Mouse (Mus musculus) neural tube, embryonic 14.5 days (tissue): Measurements from ENCODE around the gene Ehhadh. TPM values are rescaled to one million over a fixed set of nuclear protein-coding genes. Genes with fewer than 3 reads are reported as not detected.
A peak's percentile ranks its signal among the peaks of the same experiment; 100 is the strongest.
"Not testable (repeated sequence)": the region's sequence is repeated elsewhere in the genome, so short reads cannot be mapped to it uniquely, and the experiment has no call there.

Source experiments
- ATAC-seq: fragments of 200-750 bp; cut with Nextera tagmentation; 2 replicates; pipeline ENCODE4 v1.8.0; 2017; ENCODE audit warnings: low read depth, mild to moderate bottlenecking, moderate TSS enrichment, moderate library complexity
- H3K27ac ChIP-seq: fragments of 300-500 bp; sonication (generic); 2 replicates; pipeline ENCODE4 v1.5.1; 2014; ENCODE audit warnings: low read depth, mild to moderate bottlenecking, control low read depth, low read length, moderate library complexity, mixed read lengths
- H3K27me3 ChIP-seq: fragments of 300-500 bp; sonication (generic); 2 replicates; pipeline ENCODE4 v1.6.1; 2014; ENCODE audit warnings: low read length; ENCODE audit not compliant: control insufficient read depth, insufficient read depth
- H3K36me3 ChIP-seq: fragments of 300-500 bp; sonication (generic); 2 replicates; pipeline ENCODE4 v1.6.1; 2014; ENCODE audit warnings: low read length, mixed read lengths; ENCODE audit not compliant: control insufficient read depth, insufficient read depth
- H3K4me1 ChIP-seq: fragments of 300-500 bp; sonication (generic); 2 replicates; pipeline ENCODE4 v1.6.1; 2014; ENCODE audit warnings: low read length; ENCODE audit not compliant: control insufficient read depth, insufficient read depth
- H3K4me2 ChIP-seq: fragments of 300-500 bp; sonication (generic); 2 replicates; pipeline ENCODE4 v1.6.1; 2014; ENCODE audit warnings: mild to moderate bottlenecking, low read depth, low read length, control low read depth
- H3K4me3 ChIP-seq: fragments of 300-500 bp; sonication (generic); 2 replicates; pipeline ENCODE4 v1.5.1; 2014; ENCODE audit warnings: low read depth, low read length, control low read depth, mixed read lengths
- H3K9ac ChIP-seq: fragments of 300-500 bp; sonication (generic); replicated peaks from 2 replicates; pipeline ENCODE4 v1.6.1; 2014; ENCODE audit warnings: low read depth, mild to moderate bottlenecking, control low read depth, low read length, mixed read lengths
- H3K9me3 ChIP-seq: fragments of 300-500 bp; sonication (generic); 2 replicates; pipeline ENCODE4 v1.6.1; 2016; ENCODE audit warnings: low read length; ENCODE audit not compliant: control insufficient read depth
- WGBS: fragments of 180-500 bp; shearing (Covaris S2); extraction: QIAGEN DNeasy Blood & Tissue Kit; methylation state at CpG from one replicate; pipeline ENCODE4 v1.1.7; 2014; 5-methylcytosine and 5-hydroxymethylcytosine counted together
- polyA plus RNA-seq: library from polyadenylated mRNA; unstranded; fragments of >200 nt; fragmentation: Nextera tagmentation; extraction: Ambion mirVana; gene quantifications from 2 replicates; pipeline ENCODE4 v1.2.1, GENCODE M21; 2014

Gene Ehhadh
- polyA plus RNA-seq, 1 experiment from 2014 or later = 2.0 TPM

DNA sequence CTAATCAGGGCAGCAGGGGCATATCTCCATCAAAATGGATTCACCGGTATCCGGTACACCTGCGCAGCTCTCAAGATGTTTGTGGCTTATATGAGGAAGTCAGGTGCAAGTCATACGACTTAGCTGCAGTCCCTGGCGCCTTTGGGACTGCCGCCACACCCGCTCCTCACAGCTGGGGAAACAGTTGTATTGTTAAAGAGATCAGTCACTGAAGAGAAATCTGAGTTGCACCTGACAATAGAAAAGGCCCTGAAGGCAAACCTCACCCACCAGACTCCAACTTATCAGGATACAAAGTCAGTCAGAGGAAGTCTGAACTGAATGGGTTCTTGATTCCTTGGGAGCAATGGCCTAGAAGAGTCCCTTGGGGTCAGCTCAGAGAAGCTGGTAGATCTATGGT, 20.2 kb upstream of the Ehhadh start:
- not testable (repeated sequence) for ATAC-seq, H3K27ac ChIP-seq, H3K4me3 ChIP-seq, H3K9me3 ChIP-seq, H3K4me2 ChIP-seq, H3K27me3 ChIP-seq, H3K4me1 ChIP-seq, H3K9ac ChIP-seq, H3K36me3 ChIP-seq
- WGBS = 89% methylated on average over 7 of the region's 7 CpGs

DNA sequence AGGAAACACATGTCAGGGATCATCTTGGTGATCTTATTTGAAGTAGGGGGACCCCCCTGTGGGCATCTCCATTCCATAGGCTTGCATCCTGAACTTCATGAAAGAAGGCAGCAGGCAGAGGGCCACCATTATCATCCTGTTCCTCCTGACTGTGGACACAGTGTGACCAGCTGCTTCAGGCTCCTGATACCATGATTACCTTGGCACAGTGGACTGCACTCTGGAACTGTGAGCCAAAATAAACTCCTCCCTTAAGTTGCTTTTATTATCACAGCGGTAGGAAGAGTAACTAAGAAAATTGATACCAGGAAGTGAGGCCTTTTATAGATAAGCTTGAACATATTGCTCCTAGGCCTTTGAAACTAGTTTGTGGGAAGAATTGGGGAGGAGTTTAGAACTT, 19.3 kb upstream of the Ehhadh start:
- H3K9me3 ChIP-seq = no peaks in the 10 kb centered on the region
- 95% methylated on average over 1 of the region's 1 CpGs for WGBS
- H3K4me2 ChIP-seq = no peak overlapping the region
- ATAC-seq = no peak
- H3K27ac ChIP-seq = no peak overlapping the region
- no peaks in the 10 kb centered on the region; the same call in 1 of the 2 replicates for H3K36me3 ChIP-seq
- no peak overlapping the region for H3K9ac ChIP-seq
- H3K4me1 ChIP-seq = no peaks in the 10 kb centered on the region
- no peaks in the 10 kb centered on the region for H3K27me3 ChIP-seq
- H3K4me3 ChIP-seq = no peak overlapping the region

DNA sequence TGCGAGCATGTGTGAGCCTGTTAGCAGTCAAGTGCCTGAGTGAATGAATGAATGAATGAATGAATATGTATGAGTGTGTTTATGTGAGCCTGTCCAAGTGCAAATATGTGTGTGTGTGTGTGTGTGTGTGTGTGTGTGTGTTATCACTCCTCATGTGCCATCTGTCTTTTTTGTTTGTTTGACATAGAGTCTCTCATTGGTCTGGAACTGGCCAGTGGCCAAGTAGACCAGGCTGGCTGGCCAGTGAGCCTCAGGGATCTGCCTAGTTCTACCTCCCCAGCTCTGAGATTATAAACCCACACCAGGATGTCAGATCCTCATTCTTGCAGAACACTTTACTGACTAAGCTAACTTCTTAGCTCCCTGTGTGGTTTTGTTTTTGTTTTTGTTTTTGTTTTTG, 16.7 kb upstream of the Ehhadh start:
- H3K9me3 ChIP-seq = no peaks in the 10 kb centered on the region
- H3K4me1 ChIP-seq = no peaks in the 10 kb centered on the region
- H3K27ac ChIP-seq = no peak overlapping the region
- peaks cover 8% of the 10 kb centered on the region; the same call in 1 of the 2 replicates for H3K36me3 ChIP-seq
- ATAC-seq = no peak
- no peaks in the 10 kb centered on the region for H3K27me3 ChIP-seq
- WGBS = 90% methylated on average over 1 of the region's 1 CpGs
- no peak overlapping the region for H3K4me3 ChIP-seq
- no peak overlapping the region for H3K9ac ChIP-seq
- H3K4me2 ChIP-seq = no peak overlapping the region

DNA sequence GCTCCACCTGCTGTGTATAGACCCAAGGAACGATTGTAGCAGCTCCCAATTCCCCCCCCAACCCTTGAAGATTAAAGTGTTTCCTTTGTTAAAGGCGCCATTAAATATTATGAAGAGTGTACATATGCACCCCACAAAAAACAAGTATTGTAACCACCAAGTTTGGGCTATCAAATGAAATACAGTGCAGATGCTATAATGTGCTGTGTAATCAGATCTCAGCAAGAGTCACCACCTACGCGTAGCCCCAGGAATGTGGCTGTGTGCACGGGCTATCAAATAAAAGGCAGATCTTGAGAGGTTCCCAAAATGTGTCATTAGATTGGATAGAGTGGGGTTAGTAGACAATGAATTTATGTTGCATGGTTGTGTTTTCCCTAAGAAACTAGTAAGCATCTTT, 7.5 kb upstream of the Ehhadh start:
- peak overlapping the region; percentile 79 for H3K4me2 ChIP-seq
- peak overlapping the region; percentile 76; the same call in 1 of the 2 replicates for H3K9ac ChIP-seq
- H3K27me3 ChIP-seq = no peaks in the 10 kb centered on the region
- no peak overlapping the region for H3K27ac ChIP-seq
- no peaks in the 10 kb centered on the region for H3K9me3 ChIP-seq
- peaks cover 12% of the 10 kb centered on the region for H3K4me1 ChIP-seq
- no peaks in the 10 kb centered on the region; the same call in 1 of the 2 replicates for H3K36me3 ChIP-seq
- ATAC-seq = no peak
- peak overlapping the region; percentile 83 for H3K4me3 ChIP-seq
- 7% methylated on average over 5 of the region's 5 CpGs for WGBS

DNA sequence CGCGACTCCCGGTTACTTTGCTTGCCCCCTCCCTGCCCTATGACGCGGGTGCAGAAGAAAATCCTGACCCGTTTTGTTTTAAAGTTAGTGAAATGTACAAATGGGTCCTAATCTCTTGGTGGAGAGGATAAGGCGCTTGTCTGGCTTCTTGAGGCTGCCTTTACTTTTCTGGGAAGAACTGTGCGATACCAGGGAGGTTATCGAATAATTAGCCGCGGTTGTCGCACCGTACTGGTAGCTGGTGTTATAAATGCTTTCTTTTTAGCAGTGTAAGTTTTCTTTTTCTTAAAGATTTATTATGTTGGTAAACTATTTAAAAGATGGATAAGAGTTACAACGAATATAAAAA, 7.1 kb upstream of the Ehhadh start:
- no peaks in the 10 kb centered on the region; the same call in 1 of the 2 replicates for H3K36me3 ChIP-seq
- peak overlapping the region; percentile 76 for H3K9ac ChIP-seq
- H3K4me1 ChIP-seq = peaks cover 12% of the 10 kb centered on the region
- no peaks in the 10 kb centered on the region for H3K9me3 ChIP-seq
- WGBS = under 1% methylated on average over 14 of the region's 14 CpGs
- no peaks in the 10 kb centered on the region for H3K27me3 ChIP-seq
- no peak for ATAC-seq
- peak overlapping the region; percentile 79 for H3K4me2 ChIP-seq
- peak overlapping the region; percentile 87 for H3K27ac ChIP-seq
- H3K4me3 ChIP-seq = peak overlapping the region; percentile 83

DNA sequence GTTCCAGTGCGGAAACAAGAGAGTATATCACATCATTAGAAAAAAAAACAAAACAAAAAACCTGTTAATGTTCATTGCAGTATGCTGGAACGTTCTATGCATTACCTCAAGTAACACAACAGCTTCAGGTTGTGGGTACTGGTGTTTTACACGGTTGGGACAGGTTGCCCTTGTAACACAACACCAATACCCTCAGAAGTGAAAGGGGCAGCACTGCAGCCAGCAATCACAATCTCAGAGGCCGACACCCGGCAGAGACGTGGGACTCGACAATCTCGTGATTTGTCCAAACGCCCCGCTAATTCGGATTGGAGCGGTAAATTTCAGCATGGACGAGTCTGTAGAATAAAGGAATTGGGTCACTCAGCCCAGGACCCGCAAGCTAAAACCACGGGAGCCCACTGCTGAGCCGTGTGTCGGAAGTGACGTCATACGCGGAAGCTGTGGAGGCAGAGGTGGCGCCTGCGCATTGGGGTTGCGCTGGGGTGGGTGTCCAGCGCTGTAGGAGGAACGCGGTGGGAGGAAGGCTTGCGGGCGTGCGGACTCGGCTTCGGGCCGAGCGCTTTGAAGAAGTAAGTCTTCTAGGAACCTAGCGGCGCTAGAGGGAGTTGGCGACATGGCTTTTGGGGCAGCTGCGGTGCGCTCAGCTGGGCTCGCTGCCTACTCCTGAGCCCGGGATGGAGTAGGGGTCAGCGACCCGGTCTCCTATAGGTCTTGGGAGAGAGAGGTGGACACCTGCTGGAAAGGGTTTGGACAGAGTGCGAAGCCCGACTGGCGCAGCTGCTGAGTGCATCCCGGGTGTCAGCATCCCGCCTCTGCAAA, 6.5 kb upstream of the Ehhadh start, which contains the start of gene Map3k13:
TSS of gene Map3k13 (plus strand) at position 472 of the 822 bp plus-strand sequence.
- H3K4me3 ChIP-seq = peak within 1 kb of the TSS; percentile 83
- WGBS = 2% methylated on average over 47 of the region's 47 CpGs
- H3K9ac ChIP-seq = peak within 1 kb of the TSS; percentile 76
- H3K4me2 ChIP-seq = peak within 1 kb of the TSS; percentile 79
- peaks cover 12% of the 10 kb centered on the region for H3K4me1 ChIP-seq
- no peaks in the 10 kb centered on the region for H3K27me3 ChIP-seq
- no peaks in the 10 kb centered on the region for H3K36me3 ChIP-seq
- H3K27ac ChIP-seq = peak within 1 kb of the TSS; percentile 87
- ATAC-seq = peak; percentile 99
- H3K9me3 ChIP-seq = no peaks in the 10 kb centered on the region

DNA sequence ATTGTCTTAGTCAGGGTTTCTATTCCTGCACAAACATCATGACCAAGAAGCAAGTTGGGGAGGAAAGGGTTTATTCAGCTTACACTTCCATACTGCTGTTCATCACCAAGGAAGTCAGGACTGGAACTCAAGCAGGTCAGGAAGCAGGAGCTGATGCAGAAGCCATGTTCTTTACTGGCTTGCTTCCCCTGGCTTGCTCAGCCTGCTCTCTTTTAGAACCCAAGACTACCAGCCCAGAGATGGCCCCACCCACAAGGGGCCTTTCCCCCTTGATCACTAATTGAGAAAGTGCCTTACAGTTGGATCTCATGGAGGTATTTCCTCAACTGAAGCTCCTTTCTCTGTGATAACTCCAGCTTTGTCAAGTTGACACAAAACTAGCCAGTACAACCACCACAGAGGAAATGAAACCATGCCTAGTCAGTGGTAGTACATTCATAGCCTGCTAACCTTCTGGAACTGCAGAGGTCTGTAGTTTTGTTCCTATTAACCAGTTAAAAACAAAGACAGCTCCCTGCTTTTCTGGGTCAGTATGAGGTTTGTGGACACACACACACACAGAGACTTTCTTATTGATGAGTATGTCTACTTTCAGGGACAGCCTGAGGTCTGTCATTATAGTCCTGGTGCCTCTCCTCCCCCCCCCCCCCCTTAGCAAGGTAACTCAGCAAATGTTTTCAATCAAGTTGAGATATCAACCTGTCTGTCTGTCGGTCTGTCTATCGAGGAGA, 5.6 kb upstream of the Ehhadh start:
- H3K9ac ChIP-seq = peak overlapping the region; percentile 76
- not testable (repeated sequence) for H3K27me3 ChIP-seq, ATAC-seq, H3K36me3 ChIP-seq, H3K9me3 ChIP-seq
- peak overlapping the region; percentile 87; the same call in 1 of the 2 replicates for H3K27ac ChIP-seq
- peaks cover 12% of the 10 kb centered on the region for H3K4me1 ChIP-seq
- H3K4me2 ChIP-seq = peak overlapping the region; percentile 79
- peak overlapping the region; percentile 83 for H3K4me3 ChIP-seq
- 40% methylated on average over 2 of the region's 2 CpGs for WGBS

DNA sequence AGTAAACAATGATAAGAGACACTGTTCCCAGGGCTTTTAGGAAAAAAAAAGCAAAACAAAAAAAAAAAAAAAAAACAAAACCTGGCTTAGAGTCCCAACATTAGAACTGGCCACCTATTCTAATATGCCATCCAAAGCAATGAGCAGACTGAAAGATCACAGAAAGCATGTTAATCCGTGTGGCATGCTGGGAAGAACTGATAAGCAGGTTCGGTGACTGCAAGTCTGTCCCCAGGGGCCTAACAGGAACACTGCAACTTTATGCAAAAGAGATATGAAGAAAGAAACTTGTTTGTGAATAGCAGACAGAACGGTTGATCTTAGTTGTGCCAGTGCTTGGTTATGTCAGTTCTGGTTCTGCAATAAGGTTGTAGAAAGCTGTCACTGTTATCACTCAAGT, 4.2 kb upstream of the Ehhadh start:
- Histone ChIP-seq H3K4me3 (no peak overlapping the region), H3K9ac (no peak overlapping the region), H3K4me1 (peaks cover 22% of the 10 kb centered on the region), H3K9me3 (no peaks in the 10 kb centered on the region), H3K4me2 (no peak overlapping the region), H3K27ac (no peak overlapping the region), H3K36me3 (no peaks in the 10 kb centered on the region), H3K27me3 (no peaks in the 10 kb centered on the region)
- 69% methylated on average over 3 of the region's 3 CpGs for WGBS
- ATAC-seq = no peak

DNA sequence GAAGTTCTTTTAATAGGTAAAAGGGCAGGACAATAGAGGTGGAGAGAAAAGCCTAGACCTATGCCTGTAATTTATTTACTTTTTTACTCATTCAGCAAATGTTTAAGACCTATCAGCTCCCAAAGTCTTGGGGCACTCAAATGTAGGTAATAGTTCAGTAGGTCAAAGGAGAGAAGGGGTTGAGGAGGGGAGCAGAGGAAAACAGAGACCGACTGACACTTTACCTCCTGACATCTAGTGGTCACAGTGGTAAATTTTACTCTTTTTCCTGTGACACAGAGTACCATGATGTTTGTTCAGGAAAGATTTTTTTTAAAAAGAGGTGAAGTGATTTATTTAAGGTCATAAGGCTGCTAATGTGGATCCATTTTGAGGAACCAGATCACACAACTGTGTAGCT, 2.9 kb upstream of the Ehhadh start:
- H3K9ac ChIP-seq = no peak overlapping the region
- H3K4me3 ChIP-seq = no peak overlapping the region
- H3K36me3 ChIP-seq = no peaks in the 10 kb centered on the region
- no peaks in the 10 kb centered on the region for H3K9me3 ChIP-seq
- H3K27ac ChIP-seq = no peak overlapping the region
- 17% methylated on average over 1 of the region's 1 CpGs for WGBS
- no peaks in the 10 kb centered on the region for H3K27me3 ChIP-seq
- H3K4me1 ChIP-seq = peaks cover 19% of the 10 kb centered on the region
- no peak for ATAC-seq
- H3K4me2 ChIP-seq = no peak overlapping the region
